Mouse (Mus musculus): ENCODE measurements around the gene Cytip. TPM values are rescaled to one million over a fixed set of nuclear protein-coding genes. Genes with fewer than 3 reads are reported as not detected.

Cytip gene
- polyA plus RNA-seq (2014; fragmentation: Illumina TruSeq; extraction: RNeasy Lipid Tissue Mini Kit (QIAGEN cat#74804); ENCODE audit: low read depth, low replicate concordance): 0.42 TPM

GRCm38 (mm10) chr2:58195346-58195745 is at the start of gene Cytip:
TSS of gene Cytip (minus strand) at chr2:58195532.

Other genes starting within 250 kb of the Cytip start
- gene Galnt5, start 197.6 kb downstream of the Cytip start, polyA plus RNA-seq (2014; fragmentation: Illumina TruSeq; extraction: RNeasy Lipid Tissue Mini Kit (QIAGEN cat#74804); ENCODE audit: low read depth, low replicate concordance): 0.16 TPM
- gene Ermn, start 142.7 kb downstream of the Cytip start, polyA plus RNA-seq (2014; fragmentation: Illumina TruSeq; extraction: RNeasy Lipid Tissue Mini Kit (QIAGEN cat#74804); ENCODE audit: low read depth, low replicate concordance): not detected
- 0.42 TPM for gene Acvr1c, start 162.4 kb upstream of the Cytip start, polyA plus RNA-seq (2014; fragmentation: Illumina TruSeq; extraction: RNeasy Lipid Tissue Mini Kit (QIAGEN cat#74804); ENCODE audit: low read depth, low replicate concordance)

All from heart, adult 10 weeks (tissue).